Mouse (Mus musculus) ovary, adult 18-20 months (tissue): ENCODE data around the gene Spo11.

ENCODE experiments used
- DNase-seq: peaks from one replicate; pipeline ENCODE4 v3.0.0; 2022; ENCODE audit warnings: low spot score, mixed read lengths

Spo11 gene

GRCm38 (mm10) chr2:172977409-172978130, at the start of gene Spo11:
Spo11 (plus strand) TSS chr2:172977700.
- no peak for DNase-seq

- no peak for DNase-seq
Observed at GRCm38 (mm10) chr2:172929905-172930436, 47.5 kb upstream of the Spo11 start.

- no peak for DNase-seq
Observed at GRCm38 (mm10) chr2:172931137-172931898, 46.2 kb upstream of the Spo11 start.

GRCm38 (mm10) chr2:172933631-172934419, 43.7 kb upstream of the Spo11 start:
- no peak for DNase-seq

- DNase-seq: no peak
Observed at GRCm38 (mm10) chr2:172934420-172934788, 43.1 kb upstream of the Spo11 start.

- no peak for DNase-seq
Observed at GRCm38 (mm10) chr2:172934891-172935740, 42.4 kb upstream of the Spo11 start.

- no peak for DNase-seq
Observed at GRCm38 (mm10) chr2:172935776-172936562, 41.5 kb upstream of the Spo11 start.

- no peak for DNase-seq
Observed at GRCm38 (mm10) chr2:172936844-172937243, 40.7 kb upstream of the Spo11 start.

- no peak for DNase-seq
Observed at GRCm38 (mm10) chr2:172937326-172938190, 39.9 kb upstream of the Spo11 start.

GRCm38 (mm10) chr2:172938761-172939638, 38.5 kb upstream of the Spo11 start:
- no peak for DNase-seq

GRCm38 (mm10) chr2:172939639-172940002, 37.9 kb upstream of the Spo11 start:
- no peak for DNase-seq

GRCm38 (mm10) chr2:172940003-172940798, 37.3 kb upstream of the Spo11 start, which contains the start of gene Bmp7:
Bmp7 (minus strand) TSS chr2:172940321.
- DNase-seq: peak; percentile 59

- no peak for DNase-seq
Observed at GRCm38 (mm10) chr2:172940799-172941163, 36.7 kb upstream of the Spo11 start.

GRCm38 (mm10) chr2:172949051-172949450, 28.4 kb upstream of the Spo11 start:
- no peak for DNase-seq

- DNase-seq: no peak
Observed at GRCm38 (mm10) chr2:172950119-172950676, 27.3 kb upstream of the Spo11 start.

- DNase-seq: no peak
Observed at GRCm38 (mm10) chr2:172950722-172951121, 26.8 kb upstream of the Spo11 start.

GRCm38 (mm10) chr2:172951976-172952375, 25.5 kb upstream of the Spo11 start:
- DNase-seq: no peak
